Mouse (Mus musculus): ENCODE data around the gene Afmid. TPM values are rescaled to one million over a fixed set of nuclear protein-coding genes. Genes with fewer than 3 reads are reported as not detected.

Afmid gene
- total and polyA plus RNA-seq, 3 experiments: 3.3 to 3.8 TPM; not detected in 1

DNA sequence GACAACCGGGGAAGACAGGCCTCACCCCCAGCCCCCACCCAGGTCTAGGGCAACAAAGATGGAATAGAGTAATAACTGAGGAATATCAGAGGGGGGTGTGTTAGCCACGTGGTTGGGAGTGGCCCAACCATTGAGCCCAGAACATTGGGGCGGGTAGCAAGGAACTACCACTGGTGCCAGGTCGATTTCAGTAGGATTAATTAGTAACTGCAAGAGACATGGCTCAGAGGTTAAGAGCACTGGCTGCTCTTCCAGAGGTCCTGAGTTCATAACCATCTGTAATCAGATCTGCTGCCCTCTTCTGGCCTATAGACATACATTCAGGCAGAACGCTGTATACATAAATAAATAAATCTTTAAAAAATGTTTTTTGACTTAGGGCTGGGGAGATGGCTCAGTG is 20.9 kb downstream of the Afmid start:
- Histone ChIP-seq H3K36me3 (ENCODE audit: control insufficient read depth in 1 of 2, insufficient read depth in 2 of 2, low read length in 2 of 2) (peaks cover 12 to 26% of the 10 kb centered on the region in 2 experiments), H3K9me3 (replicated peaks; ENCODE audit: insufficient read depth, low read length) (no peaks in the 10 kb centered on the region), H3K27me3 (ENCODE audit: control insufficient read depth in 1 of 2, insufficient read depth in 2 of 2, low read length in 2 of 2) (no peaks in the 10 kb centered on the region), H3K4me1 (ENCODE audit: control insufficient read depth in 1 of 2, insufficient read depth in 2 of 2, low read length in 2 of 2) (peaks cover 19 to 21% of the 10 kb centered on the region in 2 experiments), H3K27ac (ENCODE audit: control insufficient read depth, low read depth, low read length) (no peak overlapping the region), H3K79me2 (ENCODE audit: control insufficient read depth, insufficient read depth, low read length, poor library complexity) (peaks cover 25% of the 10 kb centered on the region), H3K9ac (ENCODE audit: control insufficient read depth, low read depth, low read length, poor library complexity, severe bottlenecking) (no peak overlapping the region), H3K4me3 (ENCODE audit: control insufficient read depth in 1 of 2, insufficient read depth in 1 of 2, low read depth in 2 of 2, low read length in 2 of 2) (no peak overlapping the region)
- TF ChIP-seq CTCF (IDR thresholded peaks at IDR 0.05 in 2 of 3, conservative IDR thresholded peaks at IDR 0.05 in 1 of 3; ENCODE audit: control insufficient read depth in 1 of 3, insufficient read depth in 1 of 3, low read depth in 2 of 3, low read length in 3 of 3, poor library complexity in 1 of 3, severe bottlenecking in 1 of 3) (peak; percentile 34 to 65 (median 48)), MYC (IDR thresholded peaks at IDR 0.05; ENCODE audit: low read depth, low read length) (0 out of 2 replicates have a peak, but pooled peaks have one; percentile 59), POLR2A (IDR thresholded peaks at IDR 0.05; ENCODE audit: control insufficient read depth in 1 of 2, insufficient read depth in 1 of 2, low read depth in 1 of 2, low read length in 2 of 2, poor library complexity in 1 of 2) (no peak; a peak in 1 of 4 replicates), UBTF (IDR thresholded peaks at IDR 0.05; ENCODE audit: borderline replicate concordance, insufficient read depth, low read depth, low read length) (no peak), EP300 (IDR thresholded peaks at IDR 0.05; ENCODE audit: low read depth in 1 of 2, low read length in 2 of 2) (no peak), MEF2A (IDR thresholded peaks at IDR 0.05; ENCODE audit: extremely low read depth, insufficient replicate concordance, low read depth, low read length, poor library complexity, severe bottlenecking) (no peak), MXI1 (IDR thresholded peaks at IDR 0.05; ENCODE audit: low read depth, low read length) (peak; percentile 64; the same call in 1 of the 2 replicates), ZNF384 (IDR thresholded peaks at IDR 0.05; ENCODE audit: low read depth, low read length) (no peak), POLR2AphosphoS5 (IDR thresholded peaks at IDR 0.05; ENCODE audit: borderline replicate concordance, low read depth, low read length) (no peak), MAFK (IDR thresholded peaks at IDR 0.05; ENCODE audit: borderline replicate concordance, low read depth, low read length) (no peak), TCF12 (IDR thresholded peaks at IDR 0.05; ENCODE audit: low read depth, low read length) (no peak), ETS1 (IDR thresholded peaks at IDR 0.05; ENCODE audit: low read depth, low read length) (no peak), BHLHE40 (IDR thresholded peaks at IDR 0.05; ENCODE audit: borderline replicate concordance, low read depth, low read length) (no peak), SMC3 (IDR thresholded peaks at IDR 0.05; ENCODE audit: low read depth, low read length) (peak; percentile 68), MYB (IDR thresholded peaks at IDR 0.05; ENCODE audit: low read depth, low read length) (no peak), ZMIZ1 (IDR thresholded peaks at IDR 0.05; ENCODE audit: low read depth, low read length) (no peak), NRF1 (IDR thresholded peaks at IDR 0.05; ENCODE audit: insufficient read depth, low read depth, low read length, poor library complexity, severe bottlenecking) (no peak), CHD1 (IDR thresholded peaks at IDR 0.05; ENCODE audit: low read depth, low read length) (no peak), TBP (IDR thresholded peaks at IDR 0.05; ENCODE audit: low read depth, low read length) (peak; percentile 43; the same call in 1 of the 2 replicates), RAD21 (IDR thresholded peaks at IDR 0.05; ENCODE audit: low read depth, low read length) (peak; percentile 45), USF1 (IDR thresholded peaks at IDR 0.05; ENCODE audit: low read depth, low read length) (peak; percentile 58), GATA1 (IDR thresholded peaks at IDR 0.05; ENCODE audit: low read depth, low read length) (no peak), JUND (IDR thresholded peaks at IDR 0.05; ENCODE audit: low read depth, low read length) (no peak), ZC3H11A (IDR thresholded peaks at IDR 0.05; ENCODE audit: low read depth, low read length) (peak; percentile 57), TAL1 (IDR thresholded peaks at IDR 0.05; ENCODE audit: low read length) (no peak), USF2 (IDR thresholded peaks at IDR 0.05; ENCODE audit: borderline replicate concordance in 1 of 2, insufficient read depth in 1 of 2, low read depth in 1 of 2, low read length in 2 of 2) (no peak), NELFE (IDR thresholded peaks at IDR 0.05; ENCODE audit: low read depth, low read length) (no peak), HCFC1 (IDR thresholded peaks at IDR 0.05; ENCODE audit: low read depth, low read length) (peak; percentile 35; the same call in 1 of the 2 replicates), SIN3A (IDR thresholded peaks at IDR 0.05; ENCODE audit: low read length) (peak; percentile 46; the same call in 1 of the 2 replicates)
- peak; percentile 79 for DNase-seq (ENCODE audit: low read depth, low spot score)
